Mouse (Mus musculus) layer of hippocampus, adult 9-10 months (tissue): ENCODE results near the gene Cd300lg.

Experiments
- DNase-seq: peaks from one replicate; pipeline ENCODE4 v3.0.0; 2022; ENCODE audit warnings: low spot score

Cd300lg gene

DNA sequence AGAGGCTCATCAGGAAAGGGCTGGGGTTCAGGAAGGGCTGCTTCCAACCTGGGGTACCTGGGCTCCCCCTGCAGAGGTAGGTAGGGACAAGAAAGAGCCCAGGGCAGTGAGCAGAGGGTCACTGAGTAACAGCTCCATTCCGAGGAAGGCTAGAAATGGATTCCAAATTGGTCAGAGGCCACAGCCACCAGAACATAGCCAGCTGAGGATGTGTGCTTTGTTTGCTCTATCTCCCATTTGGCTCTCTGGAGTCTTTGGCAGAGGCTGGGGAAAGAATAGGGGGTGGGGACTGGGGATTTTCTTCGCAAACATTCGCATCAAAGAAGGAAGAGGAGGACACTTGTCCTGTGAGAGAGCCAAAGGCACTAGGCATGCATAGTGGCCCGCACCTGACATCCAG lies 10.6 kb downstream of the Cd300lg start:
- no peak for DNase-seq

DNA sequence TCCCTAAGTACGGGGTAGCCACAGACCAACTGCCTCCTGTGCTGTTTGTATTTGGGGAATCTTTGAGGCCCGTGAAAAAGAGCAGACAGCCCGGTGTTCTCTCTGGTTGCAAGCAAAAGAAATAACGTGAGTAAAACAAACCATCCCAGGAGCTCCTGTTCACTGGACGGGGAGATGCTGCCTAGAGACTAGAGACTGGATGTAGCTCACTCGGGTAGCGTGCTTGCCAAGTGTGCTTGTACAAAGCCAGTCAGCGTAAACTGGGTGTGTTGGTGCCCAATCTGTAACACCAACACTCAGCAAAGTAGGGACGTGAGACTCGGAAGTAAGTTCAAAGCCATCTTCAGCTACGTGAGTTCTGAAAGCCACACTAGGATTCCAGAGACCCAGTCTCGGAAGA lies 11.4 kb downstream of the Cd300lg start:
- no peak for DNase-seq

- no peak for DNase-seq
Measured at GRCm38 (mm10) chr11:102053183-102053582, 11.9 kb downstream of the Cd300lg start.

- no peak for DNase-seq
Measured at GRCm38 (mm10) chr11:102053847-102054246, 12.5 kb downstream of the Cd300lg start.

DNA sequence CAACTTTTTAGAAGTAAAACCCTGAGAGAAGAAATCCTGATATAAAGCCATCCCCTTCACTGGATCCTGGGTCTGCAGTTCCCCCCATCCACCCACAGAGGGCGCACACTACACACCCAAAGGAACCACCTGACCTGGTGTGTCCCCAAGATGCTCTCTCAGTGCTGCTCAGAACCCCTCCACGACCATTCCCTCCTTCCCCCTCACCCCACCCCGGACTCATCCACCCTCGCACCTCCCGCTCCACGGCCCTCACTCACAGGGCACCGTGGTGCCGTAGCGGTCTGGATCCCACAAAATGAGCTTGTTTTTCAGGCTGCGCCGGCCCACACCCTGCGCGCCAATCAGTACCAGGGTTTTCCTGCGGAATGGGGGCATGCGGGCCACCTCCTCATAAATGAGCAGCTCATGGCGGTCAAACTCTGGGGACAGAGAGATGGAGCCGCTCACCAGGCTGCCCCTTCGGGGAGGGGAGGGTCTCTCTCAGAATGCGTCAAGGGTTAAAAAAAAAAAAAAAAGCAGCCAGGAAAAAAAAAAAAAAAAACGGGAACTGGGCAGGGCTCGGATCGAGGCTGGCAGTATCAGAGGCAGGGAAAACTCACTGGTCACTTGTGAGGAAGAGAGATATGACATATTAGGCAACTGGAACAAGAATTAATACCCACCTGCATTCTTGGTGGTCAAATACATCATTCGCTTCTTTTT lies 20.1 kb downstream of the Cd300lg start:
- DNase-seq, result peak; percentile 79

DNA sequence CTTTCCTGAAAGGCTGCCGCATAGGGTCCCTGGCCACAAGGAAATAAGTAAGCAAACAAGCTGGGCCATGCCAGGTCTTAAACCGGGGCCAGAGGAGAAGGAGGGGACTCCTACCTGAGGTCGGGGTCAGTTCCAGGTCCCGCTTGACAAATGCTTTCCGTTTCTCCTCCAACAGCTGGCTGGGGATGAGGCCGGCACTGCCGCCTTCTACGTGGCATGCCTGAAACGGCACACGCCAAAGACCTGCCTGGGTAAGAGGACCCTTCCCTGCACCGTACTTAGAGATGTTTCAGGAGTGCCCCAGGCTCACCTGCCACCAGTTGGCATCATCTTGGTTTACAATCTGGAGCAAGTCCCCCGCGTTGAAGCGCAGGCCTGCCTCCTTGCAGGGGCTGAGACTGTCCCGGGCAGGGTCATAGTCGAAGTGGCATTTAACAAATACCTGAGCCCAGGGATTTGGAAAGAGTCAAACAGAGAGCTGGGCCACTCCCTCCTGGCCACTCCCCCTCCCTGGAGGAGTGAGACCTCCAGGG lies 20.7 kb downstream of the Cd300lg start:
- DNase-seq, result no peak

- DNase-seq, result no peak
Measured at GRCm38 (mm10) chr11:102063076-102063475, 21.8 kb downstream of the Cd300lg start.

GRCm38 (mm10) chr11:102068969-102069368 lies 27.7 kb downstream of the Cd300lg start:
- DNase-seq, result no peak

GRCm38 (mm10) chr11:102069633-102070032 lies 28.3 kb downstream of the Cd300lg start:
- no peak for DNase-seq

- DNase-seq, result no peak
Measured at GRCm38 (mm10) chr11:102070426-102070825, 29.1 kb downstream of the Cd300lg start.

DNA sequence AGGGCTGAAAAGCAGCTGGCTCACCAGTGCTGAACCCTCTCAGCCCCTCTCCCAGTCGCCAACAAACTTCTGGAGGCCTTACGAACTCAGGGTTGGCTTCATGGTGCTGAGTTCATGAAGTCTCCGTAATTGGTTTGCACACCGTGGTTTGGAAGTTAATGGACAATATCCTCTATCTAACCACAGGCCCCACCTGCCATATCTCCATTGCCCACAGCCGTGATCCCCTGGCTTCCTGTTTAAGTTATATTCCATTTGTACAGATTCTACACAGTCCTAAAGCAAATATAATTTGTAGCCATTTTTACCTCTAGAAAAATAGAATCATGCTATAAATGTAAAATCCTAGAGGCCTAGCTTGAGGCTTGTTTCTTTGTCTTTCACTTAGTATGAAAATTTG lies 31.4 kb downstream of the Cd300lg start:
- no peak for DNase-seq

DNA sequence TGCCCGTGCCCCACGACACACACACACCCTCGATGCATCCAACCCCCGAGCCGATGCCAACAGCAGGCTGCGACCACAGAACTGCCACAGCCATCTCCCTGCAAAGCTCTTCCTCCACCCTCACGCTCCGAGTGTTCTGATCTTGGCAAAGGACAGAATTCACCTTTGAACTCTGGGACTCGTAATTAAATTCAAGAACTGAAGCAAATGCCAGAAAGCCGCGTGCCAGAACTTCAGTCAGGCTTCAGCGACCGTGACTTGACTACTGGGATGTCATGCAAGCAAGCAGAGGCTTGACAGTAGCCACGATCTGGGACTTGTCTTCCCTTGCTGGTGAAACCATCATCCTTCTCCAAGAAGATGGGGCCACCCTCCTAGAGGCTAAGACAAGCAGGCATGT lies 32.4 kb downstream of the Cd300lg start:
- no peak for DNase-seq

GRCm38 (mm10) chr11:102082322-102082721 lies 41.0 kb downstream of the Cd300lg start:
- no peak for DNase-seq

DNA sequence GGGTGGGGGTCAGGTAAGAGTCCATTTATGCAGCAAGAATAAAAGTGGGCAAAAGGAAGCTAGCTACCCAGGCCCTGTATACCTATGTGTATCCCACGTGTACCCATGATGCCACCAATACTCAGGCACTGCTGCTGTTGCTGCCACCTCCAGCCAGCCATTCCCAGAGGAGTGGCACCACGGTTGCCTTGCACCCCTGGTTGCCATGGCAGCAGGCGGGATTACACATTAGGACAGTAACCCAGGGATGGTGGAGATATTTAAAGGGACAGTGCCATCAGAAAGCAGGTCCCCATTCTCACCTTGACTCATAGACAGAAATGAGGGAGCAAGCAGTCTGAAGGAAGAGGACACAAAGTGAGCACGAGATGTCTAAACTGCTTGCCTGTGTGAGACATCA lies 41.9 kb downstream of the Cd300lg start:
- DNase-seq, result no peak

DNA sequence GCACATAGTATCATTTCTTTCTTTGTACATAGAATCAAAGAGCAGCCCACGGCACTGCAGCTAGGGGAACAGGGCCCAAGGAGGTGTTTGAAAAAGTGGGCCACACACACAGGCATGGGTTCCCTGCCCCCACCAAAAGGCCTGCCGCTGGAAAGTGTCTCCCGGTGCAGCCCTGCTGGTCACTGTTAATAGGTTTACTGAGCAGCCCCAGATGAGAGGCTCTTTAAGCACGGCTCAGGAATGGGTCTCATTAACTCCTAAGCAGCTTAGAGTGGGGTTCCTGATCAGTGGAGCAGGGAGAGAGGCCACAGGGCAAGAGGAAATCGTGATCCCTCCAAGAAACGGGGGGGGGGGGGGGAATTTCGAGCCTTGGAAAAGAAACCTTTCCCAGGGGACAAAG lies 42.9 kb downstream of the Cd300lg start:
- DNase-seq, result no peak

GRCm38 (mm10) chr11:102086331-102086730 lies 45.0 kb downstream of the Cd300lg start:
- DNase-seq, result no peak

DNA sequence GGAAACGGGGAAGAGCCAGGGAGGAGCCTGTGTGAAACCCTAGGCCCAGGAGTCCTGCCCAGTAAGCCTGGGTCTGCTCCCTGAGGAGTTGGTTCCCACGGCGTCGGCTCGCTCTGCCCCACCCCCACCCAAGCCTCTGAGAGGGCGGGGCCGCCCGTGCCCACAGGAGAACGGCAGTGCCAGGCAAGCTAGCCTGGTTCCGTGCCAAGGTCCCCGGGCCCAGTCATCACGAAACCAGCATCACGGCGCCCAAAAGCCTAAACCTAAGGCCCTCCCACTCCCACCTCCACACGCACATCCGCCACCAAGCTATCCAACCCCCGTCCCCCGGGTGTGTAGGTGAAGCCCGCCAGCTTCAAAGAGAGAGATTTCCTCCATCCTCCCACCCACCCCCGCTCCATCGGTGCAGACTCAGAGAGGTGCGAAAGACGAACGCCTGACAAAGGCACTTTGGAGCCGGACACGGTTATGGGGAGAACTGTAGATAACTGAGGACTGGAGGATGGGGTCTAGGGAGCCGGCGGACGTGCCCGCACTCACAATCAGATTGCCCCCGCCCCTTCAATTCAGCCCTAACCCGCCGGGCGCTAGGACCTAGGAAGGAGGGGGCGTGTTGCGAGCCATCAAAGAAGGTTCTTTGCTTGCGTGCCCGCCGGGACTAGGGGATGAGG lies 45.9 kb downstream of the Cd300lg start:
- peak; percentile 63 for DNase-seq

DNA sequence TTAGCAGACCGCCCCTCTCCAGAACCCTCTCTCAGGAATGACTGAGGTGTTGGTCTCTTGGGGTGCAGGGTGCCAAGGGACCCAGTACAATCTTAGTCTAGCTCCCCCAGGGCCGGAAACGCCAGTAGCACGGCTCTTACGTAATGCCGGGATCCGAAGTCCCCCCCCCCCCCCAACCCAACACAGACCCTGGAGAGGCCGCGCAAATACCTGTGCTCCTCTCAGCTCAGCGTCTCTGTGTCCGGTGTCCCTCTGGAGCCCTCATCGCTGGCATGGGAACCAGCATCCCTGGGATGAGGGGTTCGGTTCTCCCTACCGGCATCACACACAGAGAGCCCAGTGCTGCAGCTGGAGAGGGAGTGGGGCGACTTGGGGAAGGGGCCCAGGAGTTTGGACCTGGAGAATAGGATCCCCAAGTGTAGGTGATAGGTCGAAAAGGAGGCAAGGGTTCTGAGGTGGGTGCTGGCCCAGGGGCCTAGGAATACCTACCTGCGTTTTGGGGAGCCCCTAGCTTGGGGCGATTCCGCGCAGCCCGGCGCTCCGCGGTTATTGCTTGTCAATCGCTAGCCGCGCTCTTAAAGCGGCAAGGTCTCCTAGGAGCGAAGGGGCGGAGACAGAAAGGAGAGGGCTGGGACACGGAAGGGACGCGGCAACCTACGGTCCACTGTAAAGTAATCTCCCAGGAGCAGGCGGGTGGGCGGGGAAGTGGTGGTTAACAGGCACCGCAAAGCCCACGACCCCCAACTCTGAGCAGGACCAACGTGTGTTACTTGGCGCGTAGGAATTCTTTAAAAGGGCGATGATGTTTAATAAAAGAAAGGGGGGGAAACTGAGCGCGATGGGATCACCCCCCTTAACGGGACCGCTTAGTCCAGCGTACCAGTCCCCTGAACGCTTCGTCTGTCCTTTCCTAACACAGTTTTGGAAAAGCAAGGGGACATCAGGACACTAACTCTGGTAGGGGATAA lies 46.9 kb downstream of the Cd300lg start, which contains the start of gene Mpp2:
Gene Mpp2, minus strand, starts transcription at position 585 of the 968 bp plus-strand sequence.
- no peak for DNase-seq

DNA sequence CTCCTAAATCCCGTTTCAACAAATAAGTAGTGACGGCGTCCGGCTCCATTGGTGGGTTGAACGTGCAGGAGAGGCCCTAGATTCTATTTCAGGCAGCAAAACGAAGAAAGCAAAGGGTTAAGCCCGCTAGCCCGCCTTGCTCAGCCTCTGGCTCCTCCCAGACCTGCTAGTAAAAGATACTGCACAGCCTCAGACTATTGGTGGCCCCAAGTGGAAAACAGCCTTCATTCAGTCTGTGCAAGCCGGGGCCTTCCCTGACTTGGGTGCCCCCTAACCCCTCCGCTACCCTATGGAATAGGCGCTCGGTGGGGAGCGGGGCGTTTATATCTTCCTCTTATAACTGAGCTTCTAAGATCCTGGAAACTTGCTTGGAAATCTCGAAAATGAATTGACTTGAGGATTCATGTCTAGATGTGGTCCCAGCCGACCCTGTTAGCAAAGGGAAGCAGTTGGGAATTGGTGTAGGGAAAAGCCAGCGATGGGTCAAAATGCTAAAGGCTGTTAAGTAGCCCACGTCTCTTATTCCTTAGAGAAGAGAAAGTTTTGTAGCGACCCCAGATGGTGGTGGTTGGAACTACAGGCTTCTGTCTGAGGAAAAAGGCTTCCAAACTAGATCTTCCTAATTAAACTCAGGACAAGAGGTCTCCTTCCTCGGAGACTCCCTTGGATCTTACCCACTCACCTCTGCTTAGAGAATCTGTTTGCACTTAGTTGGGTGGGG lies 47.9 kb downstream of the Cd300lg start:
- no peak for DNase-seq

- DNase-seq, result no peak
Measured at GRCm38 (mm10) chr11:102095676-102096075, 54.4 kb downstream of the Cd300lg start.

DNA sequence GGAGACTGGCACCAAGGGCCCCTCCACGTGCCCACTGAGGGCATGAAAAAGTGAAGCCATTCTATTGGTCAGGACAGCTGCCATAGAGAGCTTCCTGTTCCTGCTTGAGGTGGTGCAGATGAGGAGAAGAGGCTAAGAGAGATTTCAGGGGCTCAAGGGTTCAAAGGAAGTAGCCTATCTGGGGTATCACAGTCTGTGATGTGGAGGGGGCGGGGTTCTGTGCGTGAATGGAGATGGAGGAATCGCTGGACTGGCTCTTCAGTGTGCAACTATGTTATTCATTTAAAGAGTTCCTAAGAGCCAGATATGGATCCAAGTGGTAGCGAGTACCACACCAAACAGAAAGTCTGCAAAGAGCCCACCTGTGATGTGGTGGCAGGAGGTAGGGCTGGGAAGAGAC lies 55.1 kb downstream of the Cd300lg start:
- no peak for DNase-seq
